Mouse (Mus musculus): Measurements from ENCODE around the gene Galntl6.

The Galntl6 gene

GRCm38 (mm10) chr8:58265485-58265884 lies 647.0 kb downstream of the Galntl6 start:
- H3K27me3 ChIP-seq (ENCODE audit: control insufficient read depth, insufficient read depth, low read length, poor library complexity, severe bottlenecking), result no peaks in the 10 kb centered on the region
- no peaks in the 10 kb centered on the region for H3K36me3 ChIP-seq (ENCODE audit: control insufficient read depth, insufficient read depth, low read length, poor library complexity, severe bottlenecking)
- DNase-seq (ENCODE audit: low read depth, low spot score), result no peak

- H3K27me3 ChIP-seq (ENCODE audit: control insufficient read depth, insufficient read depth, low read length, poor library complexity, severe bottlenecking), result no peaks in the 10 kb centered on the region
- H3K36me3 ChIP-seq (ENCODE audit: control insufficient read depth, insufficient read depth, low read length, poor library complexity, severe bottlenecking), result no peaks in the 10 kb centered on the region
- DNase-seq (ENCODE audit: low read depth, low spot score), result no peak
Measured at GRCm38 (mm10) chr8:58258577-58259315, 653.7 kb downstream of the Galntl6 start.

GRCm38 (mm10) chr8:58253620-58254019 lies 658.8 kb downstream of the Galntl6 start:
- H3K36me3 ChIP-seq (ENCODE audit: control insufficient read depth, insufficient read depth, low read length, poor library complexity, severe bottlenecking), result no peaks in the 10 kb centered on the region
- H3K27me3 ChIP-seq (ENCODE audit: control insufficient read depth, insufficient read depth, low read length, poor library complexity, severe bottlenecking), result no peaks in the 10 kb centered on the region

GRCm38 (mm10) chr8:58244830-58245229 lies 667.6 kb downstream of the Galntl6 start:
- no peaks in the 10 kb centered on the region for H3K36me3 ChIP-seq (ENCODE audit: control insufficient read depth, insufficient read depth, low read length, poor library complexity, severe bottlenecking)
- no peak for DNase-seq (ENCODE audit: low read depth, low spot score)
- no peaks in the 10 kb centered on the region for H3K27me3 ChIP-seq (ENCODE audit: control insufficient read depth, insufficient read depth, low read length, poor library complexity, severe bottlenecking)

More at GRCm38 (mm10) chr8:58253620-58254019, 658.8 kb downstream of the Galntl6 start:
- DNase-seq (ENCODE audit: low read depth, low spot score), result no peak

GRCm38 (mm10) chr8:58234220-58234619 lies 678.2 kb downstream of the Galntl6 start:
- no peaks in the 10 kb centered on the region for H3K36me3 ChIP-seq (ENCODE audit: control insufficient read depth, insufficient read depth, low read length, poor library complexity, severe bottlenecking)
- no peak for DNase-seq (ENCODE audit: low read depth, low spot score)
- no peaks in the 10 kb centered on the region for H3K27me3 ChIP-seq (ENCODE audit: control insufficient read depth, insufficient read depth, low read length, poor library complexity, severe bottlenecking)

- Histone ChIP-seq H3K36me3 (ENCODE audit: control insufficient read depth, insufficient read depth, low read length, poor library complexity, severe bottlenecking) (no peaks in the 10 kb centered on the region), H3K27me3 (ENCODE audit: control insufficient read depth, insufficient read depth, low read length, poor library complexity, severe bottlenecking) (no peaks in the 10 kb centered on the region)
Measured at GRCm38 (mm10) chr8:58228725-58229124, 683.7 kb downstream of the Galntl6 start.

GRCm38 (mm10) chr8:58217885-58218284 lies 694.6 kb downstream of the Galntl6 start:
- H3K36me3 ChIP-seq (ENCODE audit: control insufficient read depth, insufficient read depth, low read length, poor library complexity, severe bottlenecking), result no peaks in the 10 kb centered on the region
- no peak for DNase-seq (ENCODE audit: low read depth, low spot score)
- H3K27me3 ChIP-seq (ENCODE audit: control insufficient read depth, insufficient read depth, low read length, poor library complexity, severe bottlenecking), result no peaks in the 10 kb centered on the region

More at GRCm38 (mm10) chr8:58228725-58229124, 683.7 kb downstream of the Galntl6 start:
- no peak for DNase-seq (ENCODE audit: low read depth, low spot score)

- H3K27me3 ChIP-seq (ENCODE audit: control insufficient read depth, insufficient read depth, low read length, poor library complexity, severe bottlenecking), result no peaks in the 10 kb centered on the region
- no peak for DNase-seq (ENCODE audit: low read depth, low spot score)
- no peaks in the 10 kb centered on the region for H3K36me3 ChIP-seq (ENCODE audit: control insufficient read depth, insufficient read depth, low read length, poor library complexity, severe bottlenecking)
Measured at GRCm38 (mm10) chr8:58189694-58190093, 722.7 kb downstream of the Galntl6 start.

GRCm38 (mm10) chr8:58146961-58147360 lies 765.5 kb downstream of the Galntl6 start:
- Histone ChIP-seq H3K27me3 (ENCODE audit: control insufficient read depth, insufficient read depth, low read length, poor library complexity, severe bottlenecking) (no peaks in the 10 kb centered on the region), H3K36me3 (ENCODE audit: control insufficient read depth, insufficient read depth, low read length, poor library complexity, severe bottlenecking) (no peaks in the 10 kb centered on the region)
- DNase-seq (ENCODE audit: low read depth, low spot score), result no peak

- no peak for DNase-seq (ENCODE audit: low read depth, low spot score)
- H3K36me3 ChIP-seq (ENCODE audit: control insufficient read depth, insufficient read depth, low read length, poor library complexity, severe bottlenecking), result no peaks in the 10 kb centered on the region
- no peaks in the 10 kb centered on the region for H3K27me3 ChIP-seq (ENCODE audit: control insufficient read depth, insufficient read depth, low read length, poor library complexity, severe bottlenecking)
Measured at GRCm38 (mm10) chr8:58086733-58087132, 825.7 kb downstream of the Galntl6 start.

- DNase-seq (ENCODE audit: low read depth, low spot score), result no peak
- Histone ChIP-seq H3K27me3 (ENCODE audit: control insufficient read depth, insufficient read depth, low read length, poor library complexity, severe bottlenecking) (no peaks in the 10 kb centered on the region), H3K36me3 (ENCODE audit: control insufficient read depth, insufficient read depth, low read length, poor library complexity, severe bottlenecking) (no peaks in the 10 kb centered on the region)
Measured at GRCm38 (mm10) chr8:58084931-58085330, 827.5 kb downstream of the Galntl6 start.

- no peaks in the 10 kb centered on the region for H3K27me3 ChIP-seq (ENCODE audit: control insufficient read depth, insufficient read depth, low read length, poor library complexity, severe bottlenecking)
- DNase-seq (ENCODE audit: low read depth, low spot score), result no peak
- H3K36me3 ChIP-seq (ENCODE audit: control insufficient read depth, insufficient read depth, low read length, poor library complexity, severe bottlenecking), result no peaks in the 10 kb centered on the region
Measured at GRCm38 (mm10) chr8:58081715-58082114, 830.7 kb downstream of the Galntl6 start.

GRCm38 (mm10) chr8:58074611-58075010 lies 837.8 kb downstream of the Galntl6 start:
- Histone ChIP-seq H3K36me3 (ENCODE audit: control insufficient read depth, insufficient read depth, low read length, poor library complexity, severe bottlenecking) (no peaks in the 10 kb centered on the region), H3K27me3 (ENCODE audit: control insufficient read depth, insufficient read depth, low read length, poor library complexity, severe bottlenecking) (peaks cover 1% of the 10 kb centered on the region; the same call in 1 of the 2 replicates)
- DNase-seq (ENCODE audit: low read depth, low spot score), result no peak

- DNase-seq (ENCODE audit: low read depth, low spot score), result no peak
- Histone ChIP-seq H3K27me3 (ENCODE audit: control insufficient read depth, insufficient read depth, low read length, poor library complexity, severe bottlenecking) (peaks cover 1% of the 10 kb centered on the region; the same call in 1 of the 2 replicates), H3K36me3 (ENCODE audit: control insufficient read depth, insufficient read depth, low read length, poor library complexity, severe bottlenecking) (no peaks in the 10 kb centered on the region)
Measured at GRCm38 (mm10) chr8:58073733-58074132, 838.7 kb downstream of the Galntl6 start.

- DNase-seq (ENCODE audit: low read depth, low spot score), result no peak
- H3K36me3 ChIP-seq (ENCODE audit: control insufficient read depth, insufficient read depth, low read length, poor library complexity, severe bottlenecking), result no peaks in the 10 kb centered on the region
- H3K27me3 ChIP-seq (ENCODE audit: control insufficient read depth, insufficient read depth, low read length, poor library complexity, severe bottlenecking), result no peaks in the 10 kb centered on the region
Measured at GRCm38 (mm10) chr8:58032271-58032670, 880.2 kb downstream of the Galntl6 start.

GRCm38 (mm10) chr8:58025558-58025957 lies 886.9 kb downstream of the Galntl6 start:
- H3K36me3 ChIP-seq (ENCODE audit: control insufficient read depth, insufficient read depth, low read length, poor library complexity, severe bottlenecking), result no peaks in the 10 kb centered on the region
- DNase-seq (ENCODE audit: low read depth, low spot score), result no peak
- no peaks in the 10 kb centered on the region for H3K27me3 ChIP-seq (ENCODE audit: control insufficient read depth, insufficient read depth, low read length, poor library complexity, severe bottlenecking)
